Mouse (Mus musculus) gastrocnemius, adult 8-10 months (tissue): Measurements from ENCODE around the gene Adh5. TPM values are rescaled to one million over a fixed set of nuclear protein-coding genes. Genes with fewer than 3 reads are reported as not detected.

Experiments used
- DNase-seq, 2 experiments: peaks; one replicate each; pipeline ENCODE4 v3.0.0; 2022; ENCODE audit warnings: low spot score in 2 of 2
- total RNA-seq, 4 experiments: library from RNA; stranded (reverse); gene quantifications; 2 replicates each; pipeline ENCODE4 v1.2.4; 2022

Adh5 gene
- total RNA-seq, result 10 to 100 TPM; 61.0 to 64.1 (median 61.7) TPM

- DNase-seq, result peak; percentile 82 to 87
These were observed at the start of gene Adh5 for GRCm38 (mm10) chr3:138442612-138443464. Adh5 (plus strand) TSS chr3:138443093.

- DNase-seq, result no peak
These were observed 38.0 kb upstream of the Adh5 start for GRCm38 (mm10) chr3:138404872-138405271.

GRCm38 (mm10) chr3:138405341-138405740 is 37.6 kb upstream of the Adh5 start:
- DNase-seq, result peak; percentile 8 to 9

GRCm38 (mm10) chr3:138405840-138406239 is 37.1 kb upstream of the Adh5 start:
- no peak for DNase-seq

GRCm38 (mm10) chr3:138407920-138408319 is 35.0 kb upstream of the Adh5 start:
- DNase-seq, result no peak

- DNase-seq, result no peak
These were observed 33.3 kb upstream of the Adh5 start for GRCm38 (mm10) chr3:138409585-138409984.

- DNase-seq, result no peak
These were observed 32.7 kb upstream of the Adh5 start for GRCm38 (mm10) chr3:138410211-138410610.

GRCm38 (mm10) chr3:138415121-138415690 is 27.7 kb upstream of the Adh5 start, which contains the start of gene Adh4:
Adh4 (plus strand) TSS chr3:138415466.
- DNase-seq, result no peak

GRCm38 (mm10) chr3:138419369-138419768 is 23.5 kb upstream of the Adh5 start:
- DNase-seq, result no peak

GRCm38 (mm10) chr3:138420385-138420784 is 22.5 kb upstream of the Adh5 start:
- no peak for DNase-seq

- DNase-seq, result no peak
These were observed 19.2 kb upstream of the Adh5 start for GRCm38 (mm10) chr3:138423664-138424063.

- DNase-seq, result no peak
These were observed 18.6 kb upstream of the Adh5 start for GRCm38 (mm10) chr3:138424247-138424646.

- DNase-seq, result no peak
These were observed 12.4 kb upstream of the Adh5 start for GRCm38 (mm10) chr3:138430360-138430976.

GRCm38 (mm10) chr3:138431835-138432234 is 11.1 kb upstream of the Adh5 start:
- DNase-seq, result no peak

GRCm38 (mm10) chr3:138438716-138439115 is 4.2 kb upstream of the Adh5 start:
- no peak for DNase-seq

GRCm38 (mm10) chr3:138442203-138442602 is 690 bp upstream of the Adh5 start:
- DNase-seq, result no peak

GRCm38 (mm10) chr3:138443465-138443771 is 525 bp downstream of the Adh5 start:
- DNase-seq, result no peak

GRCm38 (mm10) chr3:138448077-138448860 is 5.4 kb downstream of the Adh5 start:
- no peak for DNase-seq

GRCm38 (mm10) chr3:138452169-138452568 is 9.3 kb downstream of the Adh5 start:
- DNase-seq, result no peak

- no peak for DNase-seq
These were observed 11.3 kb downstream of the Adh5 start for GRCm38 (mm10) chr3:138454234-138454633.

- no peak for DNase-seq
These were observed 12.0 kb downstream of the Adh5 start for GRCm38 (mm10) chr3:138454711-138455435.
